Mouse (Mus musculus) bone marrow, adult 2 months (tissue): ENCODE data around the gene Dtnb.

Experiments
- CTCF ChIP-seq: fragments of 200-500 bp; IDR thresholded peaks from 2 replicates; pipeline ENCODE4 v1.5.1; 2011; ENCODE audit warnings: low read length, control low read depth; ENCODE audit not compliant: control insufficient read depth, insufficient read depth
- POLR2A ChIP-seq: fragments of 200-500 bp; IDR thresholded peaks from 2 replicates; pipeline ENCODE4 v1.6.1; 2011; ENCODE audit warnings: low read depth, mild to moderate bottlenecking, control low read depth, low read length, borderline replicate concordance; ENCODE audit not compliant: control insufficient read depth

DNA sequence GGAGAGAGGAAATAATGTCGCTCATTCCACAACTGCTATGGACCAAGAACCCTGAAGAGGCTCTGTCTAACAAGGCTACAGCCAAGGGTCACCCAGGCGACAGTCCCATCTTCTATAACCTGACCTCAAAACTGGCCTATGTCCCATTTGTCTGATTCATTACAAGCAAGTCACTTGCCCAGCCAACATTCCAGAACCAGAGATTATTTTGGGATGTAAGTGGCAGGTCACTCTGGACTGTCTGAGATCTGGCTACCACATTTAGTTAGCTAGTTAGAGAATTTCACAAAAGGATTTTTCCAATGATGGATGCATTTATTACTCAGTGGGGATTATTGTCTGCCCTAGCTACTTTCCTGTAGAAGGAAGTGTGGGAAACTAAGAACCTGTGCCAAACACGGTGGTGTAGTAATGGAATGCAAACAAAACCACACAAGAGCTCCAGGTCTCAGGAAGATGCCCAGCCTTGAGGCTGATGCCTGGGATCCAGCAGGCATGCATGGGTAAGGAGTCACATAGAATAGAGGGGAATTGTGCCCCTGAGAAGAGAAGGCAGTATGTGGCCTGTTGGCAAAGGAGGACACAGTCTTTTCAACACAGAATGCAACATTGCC is 192.1 kb downstream of the Dtnb start:
- TF ChIP-seq CTCF (no peak), POLR2A (no peak)
